Mouse (Mus musculus): ENCODE measurements around the gene Synm.

DNA sequence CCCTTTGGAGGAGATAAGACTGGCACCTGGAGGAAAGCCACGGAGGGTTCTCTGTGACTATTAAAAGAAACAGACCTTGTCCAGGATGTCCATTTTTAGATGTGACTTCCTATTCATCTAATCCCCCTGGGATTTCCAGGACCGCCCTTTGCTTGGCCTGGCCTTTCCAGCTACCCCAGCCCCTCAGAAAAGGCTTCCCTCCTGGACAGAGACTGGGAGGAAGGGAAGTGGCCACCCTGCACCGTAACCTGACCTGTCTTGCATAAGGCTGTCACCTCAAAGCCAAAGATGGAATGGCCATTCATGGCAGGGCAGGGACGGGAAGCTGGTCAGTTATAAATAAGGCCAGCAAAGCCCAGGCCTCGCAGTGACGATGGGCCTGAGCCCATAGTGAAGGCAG is 68.5 kb downstream of the Synm start:
- TF ChIP-seq CTCF (IDR thresholded peaks at IDR 0.05; ENCODE audit: borderline replicate concordance, extremely low read depth, insufficient read depth, insufficient read length) = no peak
- TF ChIP-seq POLR2A (IDR thresholded peaks at IDR 0.05; ENCODE audit: borderline replicate concordance, extremely low read depth, insufficient read depth, insufficient read length, poor library complexity, severe bottlenecking) = no peak
